Mouse (Mus musculus) B cell, adult 2 months (primary cell): ENCODE measurements around the gene Nwd2.

Experiments used
- DNase-seq, 2 experiments: peaks; one replicate each; pipeline ENCODE4 v3.0.0; 2022

The Nwd2 gene

GRCm38 (mm10) chr5:63649070-63649532, at the start of gene Nwd2:
Gene Nwd2 (plus strand): TSS chr5:63649102.
- no peak for DNase-seq

- no peak for DNase-seq
Measured at GRCm38 (mm10) chr5:63607447-63607846, 41.5 kb upstream of the Nwd2 start.

- DNase-seq: no peak
Measured at GRCm38 (mm10) chr5:63616792-63617668, 31.9 kb upstream of the Nwd2 start.

GRCm38 (mm10) chr5:63624123-63624522, 24.8 kb upstream of the Nwd2 start:
- no peak for DNase-seq

GRCm38 (mm10) chr5:63627832-63628530, 20.9 kb upstream of the Nwd2 start:
- DNase-seq: no peak

GRCm38 (mm10) chr5:63628531-63628871, 20.4 kb upstream of the Nwd2 start:
- DNase-seq: no peak

GRCm38 (mm10) chr5:63634636-63635035, 14.3 kb upstream of the Nwd2 start:
- DNase-seq: no peak

GRCm38 (mm10) chr5:63648187-63648586, 715 bp upstream of the Nwd2 start:
- DNase-seq: no peak

- no peak for DNase-seq
Measured at GRCm38 (mm10) chr5:63649533-63650464, 897 bp downstream of the Nwd2 start.

- DNase-seq: no peak
Measured at GRCm38 (mm10) chr5:63651813-63652212, 2.9 kb downstream of the Nwd2 start.

- no peak for DNase-seq
Measured at GRCm38 (mm10) chr5:63652705-63653104, 3.8 kb downstream of the Nwd2 start.

GRCm38 (mm10) chr5:63666884-63667283, 18.0 kb downstream of the Nwd2 start:
- no peak for DNase-seq

- DNase-seq: no peak
Measured at GRCm38 (mm10) chr5:63675934-63676333, 27.0 kb downstream of the Nwd2 start.

- DNase-seq: no peak
Measured at GRCm38 (mm10) chr5:63689084-63689483, 40.2 kb downstream of the Nwd2 start.

- DNase-seq: no peak
Measured at GRCm38 (mm10) chr5:63696784-63697183, 47.9 kb downstream of the Nwd2 start.

GRCm38 (mm10) chr5:63697196-63697595, 48.3 kb downstream of the Nwd2 start:
- no peak for DNase-seq

- DNase-seq: no peak
Measured at GRCm38 (mm10) chr5:63728955-63729354, 80.1 kb downstream of the Nwd2 start.

- no peak for DNase-seq
Measured at GRCm38 (mm10) chr5:63735521-63735920, 86.6 kb downstream of the Nwd2 start.

GRCm38 (mm10) chr5:63743426-63743825, 94.5 kb downstream of the Nwd2 start:
- DNase-seq: no peak

- DNase-seq: no peak
Measured at GRCm38 (mm10) chr5:63748299-63748698, 99.4 kb downstream of the Nwd2 start.

- DNase-seq: no peak
Measured at GRCm38 (mm10) chr5:63748759-63749158, 99.9 kb downstream of the Nwd2 start.

GRCm38 (mm10) chr5:63755092-63755761, 106.3 kb downstream of the Nwd2 start:
- DNase-seq: peak in 1 of 2 experiments; percentile 6
